Mouse (Mus musculus): ENCODE measurements around the gene Faap20.
"Not testable (repeated sequence)": the region's sequence is repeated elsewhere in the genome, so short reads cannot be mapped to it uniquely, and the experiment has no call there.

Faap20 gene

DNA sequence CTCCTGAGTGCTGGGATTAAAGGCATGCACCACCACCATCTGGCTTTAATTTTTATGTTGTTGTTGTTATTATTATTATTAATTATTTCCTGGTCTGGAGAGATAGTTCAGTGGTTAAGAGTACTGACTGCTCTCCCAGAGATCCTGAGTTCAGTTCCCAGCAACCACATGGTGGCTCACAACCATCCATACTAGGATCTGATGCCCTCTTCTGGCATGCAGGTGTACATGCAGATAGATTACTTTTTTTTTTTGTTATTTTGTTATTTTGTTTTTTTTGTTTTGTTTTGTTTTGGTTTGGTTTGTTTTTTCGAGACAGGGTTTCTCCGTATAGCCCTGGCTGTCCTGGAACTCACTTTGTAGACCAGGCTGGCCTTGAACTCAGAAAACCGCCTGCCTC lies 1.5 kb upstream of the Faap20 start:
- not testable (repeated sequence) for DNase-seq (ENCODE audit: low read depth)

DNA sequence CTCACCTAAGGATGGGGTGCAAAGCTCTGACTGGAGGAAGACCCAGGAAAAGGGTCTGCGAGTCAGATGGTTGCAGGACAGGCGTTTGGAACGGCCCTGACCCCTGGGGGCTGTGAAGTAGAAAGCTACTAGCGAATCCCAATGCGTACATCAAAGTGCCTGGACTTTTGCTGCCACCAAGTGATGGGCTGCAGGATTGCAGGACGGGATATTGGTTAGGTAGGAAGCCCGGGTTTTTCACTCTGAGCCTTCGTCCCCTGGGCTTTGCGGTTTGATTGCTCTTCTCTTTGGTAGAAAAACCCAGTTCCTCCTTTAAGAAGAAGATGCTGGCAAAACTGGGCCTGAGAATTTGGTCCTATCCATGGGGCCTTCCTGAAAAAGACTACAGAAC lies 350 bp upstream of the Faap20 start:
- DNase-seq (ENCODE audit: low read depth) = peak; percentile 94

DNA sequence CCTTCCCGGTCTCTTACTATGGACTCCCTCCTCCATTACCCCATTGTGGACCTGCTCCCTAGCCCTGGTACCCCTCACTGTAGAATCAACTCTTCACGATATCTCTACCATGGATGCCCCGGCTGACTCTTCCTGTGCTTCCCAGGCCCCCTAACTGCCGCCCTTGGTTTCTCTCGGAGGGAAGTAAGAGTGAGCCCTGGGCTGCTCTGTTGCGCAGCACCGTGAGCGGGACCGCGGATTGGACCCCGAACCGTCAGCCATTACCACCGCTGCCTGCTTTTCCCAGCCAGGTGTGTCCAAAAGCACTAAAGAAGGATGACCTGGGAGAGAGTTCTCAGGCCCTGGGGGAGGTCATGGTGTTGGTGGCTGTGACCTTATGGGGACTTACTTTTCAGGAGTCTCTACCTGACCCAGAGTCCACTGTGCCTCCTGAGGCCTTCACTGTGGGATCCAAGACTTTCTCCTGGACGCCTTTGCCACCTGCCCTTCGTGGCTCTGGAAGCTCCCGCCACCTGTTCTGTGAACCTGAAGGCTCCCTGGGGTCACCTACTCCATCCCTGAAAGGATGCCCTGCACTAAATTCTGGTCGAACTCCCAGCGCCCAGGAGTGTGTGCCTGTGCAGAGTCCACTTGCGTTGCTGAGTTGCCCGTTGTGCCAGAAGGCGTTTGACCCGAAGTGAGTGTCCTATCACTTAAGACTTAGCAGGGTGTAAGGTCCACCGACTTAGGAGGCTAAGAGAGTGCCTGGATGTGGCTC lies 937 bp downstream of the Faap20 start:
- DNase-seq (ENCODE audit: low read depth) = no peak

DNA sequence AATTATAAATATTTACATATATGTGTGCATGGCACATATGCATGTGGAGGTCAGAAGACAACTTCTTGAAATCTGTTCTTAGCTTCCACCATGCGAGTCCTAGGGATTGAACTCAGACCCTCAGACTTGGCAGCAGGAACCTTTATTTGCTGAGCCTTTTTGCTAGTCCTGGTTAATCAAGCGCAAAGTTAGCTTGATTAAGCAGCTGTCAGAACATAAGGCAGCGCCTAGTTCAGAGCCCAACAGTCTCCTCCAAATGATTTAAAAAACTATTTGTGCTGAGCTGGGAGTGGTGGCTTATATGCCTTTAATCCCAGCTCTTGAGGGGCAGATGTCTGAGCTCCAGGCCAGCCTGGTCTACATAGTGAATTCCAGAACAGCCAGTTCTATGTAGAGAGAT lies 1.5 kb downstream of the Faap20 start:
- no peak for DNase-seq (ENCODE audit: low read depth)

DNA sequence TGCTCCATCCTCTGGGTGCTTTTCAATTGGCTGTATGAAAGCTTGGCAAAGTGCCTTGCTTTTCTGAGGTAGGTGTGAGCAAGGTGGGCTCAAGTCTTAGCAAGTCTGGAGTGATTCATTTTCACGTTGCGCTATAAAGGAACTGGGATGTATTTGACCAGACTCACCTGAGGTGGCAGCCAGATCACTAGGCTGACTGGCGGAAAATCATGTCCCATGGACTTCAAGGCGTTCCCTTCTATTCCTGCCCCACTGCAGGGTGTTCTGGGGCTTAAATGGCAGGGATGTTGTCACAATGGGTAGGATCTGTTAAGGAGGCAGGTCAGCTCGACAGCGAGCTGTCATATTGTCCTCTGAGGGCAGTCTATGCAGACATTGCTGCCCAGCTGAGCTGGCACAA lies 2.7 kb downstream of the Faap20 start:
- no peak for DNase-seq (ENCODE audit: low read depth)

DNA sequence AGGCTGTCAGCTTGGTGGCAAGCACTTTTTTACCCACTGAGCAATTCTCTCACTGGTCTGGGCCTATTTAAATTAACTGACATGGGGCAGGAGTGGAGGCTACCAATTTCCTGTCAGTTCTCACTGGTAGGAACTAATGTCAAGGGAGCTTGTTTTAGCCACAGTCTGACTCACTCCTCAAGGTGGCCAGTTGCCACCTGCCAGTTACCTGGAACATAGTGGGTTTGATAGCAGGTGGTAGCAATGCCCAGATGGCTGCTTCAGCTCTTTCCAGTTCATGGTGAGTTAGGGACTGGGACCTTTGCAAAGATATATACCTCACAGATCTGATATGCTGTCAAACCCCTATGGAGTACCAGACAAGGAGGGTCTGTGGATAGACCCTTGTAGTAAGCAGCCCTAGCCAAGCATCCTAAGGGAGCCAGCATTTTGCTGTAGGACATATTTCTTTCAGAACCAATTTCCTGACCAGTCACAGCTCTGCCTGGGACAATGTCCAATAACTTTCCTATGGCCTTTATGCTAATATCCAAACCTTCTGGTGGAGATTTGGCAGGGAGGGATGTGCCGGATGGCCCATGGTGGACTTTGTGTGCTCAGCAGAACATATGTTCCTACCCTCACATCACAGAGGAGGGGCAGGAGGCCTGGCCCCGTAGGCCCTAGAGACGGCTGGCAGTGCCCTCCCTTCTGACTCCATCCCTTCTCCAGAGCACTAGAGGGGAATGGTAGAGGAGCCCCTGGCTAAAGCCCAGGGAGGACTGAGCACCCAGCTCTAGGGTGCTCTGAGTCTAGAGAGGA lies 15.1 kb downstream of the Faap20 start:
- no peak for DNase-seq (ENCODE audit: low read depth)

DNA sequence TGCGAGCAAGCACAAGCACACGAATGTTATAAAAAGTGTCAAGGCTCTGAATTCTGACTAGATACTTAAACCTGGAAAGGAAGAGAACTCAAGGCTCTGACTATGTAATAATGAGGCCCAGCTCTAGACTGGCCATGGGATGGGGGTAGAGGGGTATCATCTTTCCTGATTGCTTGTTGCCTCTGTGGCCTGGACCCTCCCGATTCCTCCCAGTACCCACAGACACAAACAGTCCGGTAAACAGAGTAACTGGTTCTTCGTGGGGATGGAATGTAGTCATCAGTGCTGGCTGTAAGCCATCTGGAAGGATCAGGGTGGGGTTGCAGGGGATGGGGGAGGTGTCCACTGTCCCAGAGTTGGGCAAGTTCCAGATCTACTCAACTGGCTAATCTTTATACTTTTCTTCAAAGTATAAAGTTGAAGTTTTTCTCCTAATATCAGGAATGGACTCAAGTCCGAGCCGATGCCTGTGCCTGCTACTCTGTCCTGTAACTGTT lies 17.5 kb downstream of the Faap20 start:
- DNase-seq (ENCODE audit: low read depth) = no peak

DNA sequence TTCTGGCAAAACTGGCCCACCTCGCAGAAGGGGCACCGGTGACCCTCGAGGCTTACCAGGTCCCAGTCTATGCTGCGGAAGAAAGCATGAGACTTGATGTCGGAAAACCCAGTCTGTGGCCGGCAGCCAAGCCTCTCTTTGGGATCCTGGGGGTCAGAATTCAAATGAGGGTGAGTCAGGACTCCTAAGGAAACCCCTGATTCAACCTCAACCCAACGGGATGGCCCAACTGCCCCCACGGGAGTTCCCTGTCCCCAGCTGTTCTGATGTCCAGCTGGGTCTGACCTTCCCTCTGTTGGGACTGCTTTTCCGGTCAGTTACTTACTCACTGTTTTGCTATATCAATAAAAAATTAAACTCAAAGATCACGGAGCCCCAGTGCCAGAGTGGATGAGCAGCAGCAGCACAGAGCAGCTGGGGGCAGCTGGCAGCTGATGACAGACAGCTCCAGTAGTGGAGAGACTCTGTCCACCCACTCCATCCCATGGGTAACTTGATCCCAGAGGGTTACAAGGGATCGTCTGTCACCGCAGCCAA lies 18.1 kb downstream of the Faap20 start:
- DNase-seq (ENCODE audit: low read depth) = no peak

DNA sequence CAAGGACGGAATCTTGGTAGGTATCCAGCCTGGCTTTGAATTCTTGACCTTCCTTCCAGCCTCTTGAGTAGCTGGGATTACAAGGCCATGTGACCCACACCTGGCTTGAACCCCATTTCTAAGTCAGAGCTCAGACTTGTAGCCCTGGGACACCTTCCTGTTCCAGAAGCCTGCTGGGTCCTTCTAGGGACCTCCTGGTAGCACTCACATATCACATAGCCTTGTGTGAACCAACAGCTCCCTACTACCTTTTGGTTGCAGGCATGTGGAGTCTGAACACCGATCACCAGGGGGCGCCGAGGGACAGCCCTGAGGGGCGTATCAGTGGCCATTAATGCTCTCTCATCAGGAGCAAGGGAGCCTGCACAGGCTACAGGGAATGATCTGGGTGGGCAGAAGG lies 18.8 kb downstream of the Faap20 start:
- peak; percentile 62 for DNase-seq (ENCODE audit: low read depth)

DNA sequence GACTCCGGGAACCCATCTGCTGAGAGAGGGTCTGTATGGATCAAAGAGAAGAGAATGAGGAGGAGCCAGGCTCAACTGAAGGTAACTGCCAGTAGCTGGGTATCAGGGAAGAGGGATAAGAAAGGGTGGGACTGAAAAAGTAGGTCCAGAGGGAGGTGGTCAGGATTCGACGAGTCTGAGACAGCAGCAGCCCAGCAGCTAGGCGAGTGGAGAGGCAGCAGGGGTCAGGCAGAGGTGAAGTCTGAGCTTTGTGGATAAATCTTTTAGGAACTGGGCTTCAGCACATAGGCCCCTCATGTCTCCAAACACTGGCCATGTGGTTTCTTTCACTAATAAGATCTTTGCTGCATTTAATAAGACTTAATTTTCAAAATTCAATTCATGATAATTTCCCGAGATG lies 24.8 kb downstream of the Faap20 start:
- DNase-seq (ENCODE audit: low read depth) = no peak

DNA sequence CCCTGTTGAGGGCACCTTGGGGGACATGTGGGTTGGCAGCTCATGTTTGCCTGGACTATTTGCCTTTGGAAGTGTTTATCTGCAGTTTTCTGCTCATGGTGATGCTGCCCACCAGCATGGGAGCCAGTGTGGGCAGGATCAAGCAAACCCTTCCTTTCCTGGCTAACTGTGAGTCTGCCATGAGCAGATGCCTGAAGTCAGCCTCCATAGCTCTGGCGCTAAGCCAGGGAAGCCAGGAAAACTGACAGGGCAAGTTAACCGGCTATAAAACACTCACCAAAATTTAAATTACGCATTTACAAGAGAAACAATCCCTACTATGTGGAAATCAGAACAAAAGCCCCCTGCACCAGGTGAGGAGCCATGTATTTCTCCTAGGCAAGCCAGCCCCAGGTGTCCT lies 25.2 kb downstream of the Faap20 start:
- DNase-seq (ENCODE audit: low read depth) = no peak

DNA sequence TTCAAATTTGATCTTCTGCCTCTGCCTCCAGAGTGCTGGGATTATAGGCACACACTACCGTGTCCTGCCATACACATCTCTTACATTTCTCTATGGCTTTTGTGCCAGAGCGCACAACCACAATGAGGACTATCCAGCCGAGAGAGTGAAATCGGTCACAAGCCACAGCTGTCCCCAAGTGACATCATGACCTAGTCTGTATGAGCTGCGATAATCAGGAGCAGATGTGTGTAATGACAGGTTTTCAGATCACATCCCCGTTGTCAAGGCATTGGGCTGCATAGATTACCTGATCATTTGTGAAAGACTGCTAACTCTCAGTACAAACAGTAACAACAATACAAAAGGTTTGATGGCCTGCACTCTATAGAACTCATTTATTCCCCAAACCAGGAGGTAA lies 28.4 kb downstream of the Faap20 start:
- DNase-seq (ENCODE audit: low read depth) = no peak

DNA sequence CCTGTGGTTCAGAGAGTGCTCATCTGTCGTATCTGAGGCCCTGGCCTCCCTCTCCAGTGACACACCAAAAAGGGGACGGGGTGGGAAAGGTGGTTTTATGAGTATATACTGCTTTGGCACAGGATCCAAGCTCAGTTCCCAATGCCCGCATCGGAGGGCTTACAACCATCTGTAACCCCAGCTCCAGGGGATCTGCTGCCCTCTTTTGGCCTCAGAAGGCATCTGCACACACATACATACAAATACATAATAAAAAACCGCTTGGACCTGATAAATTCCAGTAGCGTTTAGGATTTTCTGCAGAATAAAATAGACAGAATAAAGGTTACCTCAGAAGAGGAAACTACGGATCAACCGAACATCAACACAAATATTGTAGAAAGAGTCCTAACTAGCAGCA lies 29.5 kb downstream of the Faap20 start:
- DNase-seq (ENCODE audit: low read depth) = no peak

DNA sequence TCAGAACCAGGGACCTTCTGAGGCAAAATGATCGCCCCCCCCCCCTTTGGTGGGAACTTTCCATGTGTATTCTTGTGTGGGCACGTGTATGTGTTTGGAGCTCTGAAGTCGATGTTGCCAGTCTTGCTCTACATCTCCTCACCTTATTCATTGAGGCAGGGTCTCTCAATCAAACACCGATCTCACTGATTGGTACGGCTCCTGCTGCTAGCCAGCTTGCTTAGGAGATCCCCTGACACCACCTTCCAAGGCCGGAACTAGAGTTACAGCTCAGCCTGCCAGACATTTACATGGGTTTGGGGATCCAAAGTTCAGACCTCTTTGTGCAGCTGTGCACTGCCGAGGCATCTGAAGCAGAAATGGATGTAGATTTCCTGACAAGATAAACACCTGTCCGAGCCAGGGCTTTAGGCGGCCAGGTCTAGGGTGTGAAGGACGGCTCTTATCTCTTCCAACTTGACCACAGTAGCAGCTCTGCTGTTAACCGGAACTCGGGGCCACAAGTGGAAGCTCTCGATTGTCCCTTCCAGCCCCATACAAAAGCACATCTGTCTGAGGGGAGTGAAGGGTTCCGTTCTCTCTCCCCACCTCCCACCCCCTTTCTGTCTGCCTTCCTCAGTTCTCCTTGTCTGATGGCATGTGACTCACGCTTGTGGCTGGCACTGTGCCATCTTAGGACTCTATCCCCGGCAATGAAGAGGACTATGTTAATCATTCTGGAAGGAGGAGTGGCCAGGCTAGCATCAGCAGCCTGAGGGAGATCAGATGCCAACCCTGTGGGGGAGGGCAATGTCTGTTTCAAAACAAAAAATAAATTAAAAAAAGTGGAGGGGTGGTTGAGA lies 30.5 kb downstream of the Faap20 start:
- no peak for DNase-seq (ENCODE audit: low read depth)

DNA sequence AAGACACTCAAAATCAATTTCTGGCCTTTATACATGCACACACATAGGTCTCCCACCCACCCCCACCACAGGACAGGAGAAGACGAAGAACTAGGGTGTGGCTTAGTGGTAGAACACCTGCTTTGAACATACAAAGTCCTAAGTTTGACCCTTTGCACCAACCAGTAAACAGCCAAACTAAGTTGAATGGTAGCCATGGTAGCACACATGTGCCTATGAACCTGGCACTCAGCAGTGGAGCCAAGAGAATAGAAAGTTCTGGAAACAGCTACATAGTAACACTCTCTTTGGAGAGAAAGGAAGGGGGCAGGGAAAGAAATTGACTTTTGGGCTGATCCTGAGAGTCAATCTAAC lies 31.1 kb downstream of the Faap20 start:
- no peak for DNase-seq (ENCODE audit: low read depth)

DNA sequence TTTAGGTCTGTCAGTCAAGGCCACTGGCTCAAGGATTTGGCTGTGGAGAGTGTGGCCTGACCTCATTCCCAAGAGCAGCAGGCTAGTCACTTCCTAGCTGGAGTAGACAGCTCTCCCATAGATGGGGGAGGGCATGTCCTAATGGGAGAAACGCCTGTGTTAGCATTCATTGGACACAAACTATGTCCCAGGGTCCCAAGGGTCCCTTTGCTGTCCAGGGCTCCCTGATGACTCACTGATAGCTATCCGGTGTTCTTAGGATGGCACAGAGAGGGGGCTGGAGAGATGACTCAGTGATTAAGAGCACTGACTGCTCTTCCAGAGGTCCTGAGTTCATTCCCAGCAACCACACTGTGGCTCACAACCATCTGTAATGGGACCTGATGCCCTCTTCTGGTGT lies 31.6 kb downstream of the Faap20 start:
- no peak for DNase-seq (ENCODE audit: low read depth)

DNA sequence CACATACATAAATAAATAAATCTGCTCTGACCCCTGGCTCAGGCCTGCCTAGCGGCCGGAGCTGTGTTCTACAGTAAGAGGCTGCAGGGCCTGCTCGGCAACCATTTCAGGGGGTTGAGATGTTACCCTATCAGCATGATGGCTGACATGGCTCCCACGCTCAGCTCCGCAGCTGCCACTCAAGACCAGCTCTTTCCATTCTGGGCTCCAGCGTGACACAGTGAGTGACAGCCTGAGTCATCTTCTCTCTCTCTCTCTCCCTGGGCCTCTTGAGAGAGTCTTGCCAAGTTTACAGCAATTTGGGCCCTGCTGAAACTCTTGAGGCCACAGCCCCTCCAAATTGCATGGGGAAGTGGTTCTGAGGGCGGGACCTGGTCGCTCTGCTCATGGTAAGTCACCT lies 32.0 kb downstream of the Faap20 start:
- DNase-seq (ENCODE audit: low read depth) = no peak

DNA sequence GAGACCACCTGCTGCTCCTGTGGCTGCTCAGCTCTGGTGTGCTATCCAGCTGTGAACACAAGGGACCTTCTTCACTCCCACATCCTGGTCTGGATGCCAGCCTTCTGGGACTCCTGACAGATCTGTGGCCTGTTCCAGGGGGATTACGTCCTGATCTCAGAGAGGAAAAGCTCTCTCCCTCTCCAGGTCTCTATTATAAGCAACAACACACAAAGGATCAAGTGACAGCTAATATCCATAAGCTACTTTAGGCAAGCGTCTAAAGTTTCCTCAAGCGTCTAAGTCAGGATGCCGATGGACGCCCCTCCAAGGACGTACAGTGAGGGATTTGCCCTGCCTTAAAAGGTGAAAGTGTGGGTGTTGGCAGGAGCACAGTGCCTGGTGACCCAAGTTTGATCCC lies 32.6 kb downstream of the Faap20 start:
- no peak for DNase-seq (ENCODE audit: low read depth)

DNA sequence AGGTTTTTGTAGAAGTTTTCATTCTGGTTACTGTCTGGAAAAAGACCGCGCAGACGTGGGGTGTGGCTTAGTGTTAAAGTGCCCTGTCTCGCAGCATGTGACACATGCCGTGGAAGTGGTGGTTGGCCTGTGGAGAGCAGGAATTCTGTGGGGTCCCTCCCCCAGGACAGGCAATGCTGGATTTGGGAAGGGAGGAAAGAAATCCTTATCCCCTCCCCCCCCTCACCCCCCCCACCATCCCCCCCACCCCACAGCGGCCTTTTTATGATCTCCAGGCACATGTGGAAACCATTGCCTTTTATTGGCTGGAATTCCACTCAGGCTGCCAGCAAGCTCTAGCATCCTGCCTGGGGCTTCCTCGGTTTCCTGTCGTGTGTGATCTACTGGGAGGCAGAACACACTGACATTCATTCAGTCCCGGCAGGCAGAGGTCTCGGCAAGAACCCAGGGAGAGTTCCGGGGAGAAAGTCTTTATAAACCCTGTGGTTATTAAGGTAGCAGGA lies 33.5 kb downstream of the Faap20 start:
- DNase-seq (ENCODE audit: low read depth) = no peak

DNA sequence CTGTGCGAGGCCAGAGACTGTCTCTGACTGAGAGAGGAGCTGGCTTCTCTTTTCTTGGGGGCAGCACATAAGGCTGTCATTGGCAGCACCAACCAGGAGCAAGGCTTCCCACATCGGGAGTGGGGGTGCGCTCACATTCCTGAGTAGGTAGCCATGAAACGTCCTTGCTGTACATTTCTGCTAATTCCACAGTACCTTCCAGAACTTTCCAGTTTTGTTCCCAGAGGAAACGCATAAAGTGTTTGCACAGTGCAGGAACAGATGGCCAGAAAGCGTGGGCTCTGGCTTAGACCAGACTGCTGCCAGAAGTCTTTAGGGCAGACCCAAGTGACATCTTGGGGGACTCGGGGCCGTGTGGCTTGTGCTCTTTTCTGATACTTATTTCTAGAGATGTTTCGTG lies 34.0 kb downstream of the Faap20 start:
- no peak for DNase-seq (ENCODE audit: low read depth)

DNA sequence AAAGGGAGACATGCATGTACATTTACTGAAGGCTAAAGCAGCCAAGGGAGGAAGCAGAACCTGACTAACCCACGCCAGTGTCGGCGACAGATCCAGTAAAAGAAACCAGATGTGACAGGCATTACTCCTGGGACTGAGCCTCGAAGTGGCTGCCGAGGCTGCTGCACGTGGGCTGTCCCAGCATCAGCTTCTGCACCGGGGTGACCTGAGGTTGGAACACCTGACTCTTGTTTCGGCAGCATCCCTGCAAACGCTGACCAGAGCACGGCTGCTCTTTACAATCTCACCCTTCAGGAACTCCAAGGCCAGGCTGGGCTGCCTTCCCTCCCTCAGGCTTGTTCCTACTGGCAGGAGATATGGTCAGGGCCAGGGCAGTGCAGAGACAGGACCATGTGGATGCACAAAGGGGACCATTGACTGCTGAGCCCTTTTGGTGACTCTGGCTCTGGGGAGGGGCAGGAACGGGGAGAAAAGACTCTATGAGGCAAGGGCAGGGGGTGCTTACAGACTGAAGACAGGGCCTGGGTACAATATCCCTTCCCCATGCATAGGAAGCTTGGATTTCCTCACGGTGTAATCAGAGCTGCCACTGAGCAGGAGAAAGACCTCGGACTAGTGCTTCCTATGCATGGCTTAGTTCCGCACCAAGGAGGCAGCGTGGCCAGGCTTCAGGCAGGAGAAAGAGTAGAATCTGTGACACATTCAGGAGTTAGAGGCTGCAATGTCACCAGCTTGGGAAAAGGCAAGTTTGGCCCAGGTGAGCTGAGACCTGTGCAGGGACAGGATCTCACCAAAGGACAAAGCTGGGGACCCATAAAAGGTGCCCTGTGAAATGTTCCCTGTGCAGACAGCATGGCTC lies 35.1 kb downstream of the Faap20 start:
- DNase-seq (ENCODE audit: low read depth) = no peak
